Mouse (Mus musculus) large intestine, adult 2 months (tissue): ENCODE results near the gene Nat8f3. TPM values are rescaled to one million over a fixed set of nuclear protein-coding genes. Genes with fewer than 3 reads are reported as not detected.
"Not testable (repeated sequence)": the region's sequence is repeated elsewhere in the genome, so short reads cannot be mapped to it uniquely, and the experiment has no call there.

Source experiments
- DNase-seq: peaks from one replicate; pipeline ENCODE4 v3.0.0-alpha.2; 2012; ENCODE audit warnings: low read depth, low spot score
- WGBS: fragments of 180-500 bp; shearing (Covaris S2); methylation state at CpG from one replicate; pipeline ENCODE4 v1.1.7; 2018; 5-methylcytosine and 5-hydroxymethylcytosine counted together
- polyA plus RNA-seq: library from polyadenylated mRNA; depleted of rRNA; stranded (reverse); fragments of >200 nt; gene quantifications from 2 replicates; pipeline ENCODE4 v1.2.3, GENCODE M21; 2012; rRNA removed

The Nat8f3 gene
- 1.4 and 1.5 TPM in 2 replicates for polyA plus RNA-seq

DNA sequence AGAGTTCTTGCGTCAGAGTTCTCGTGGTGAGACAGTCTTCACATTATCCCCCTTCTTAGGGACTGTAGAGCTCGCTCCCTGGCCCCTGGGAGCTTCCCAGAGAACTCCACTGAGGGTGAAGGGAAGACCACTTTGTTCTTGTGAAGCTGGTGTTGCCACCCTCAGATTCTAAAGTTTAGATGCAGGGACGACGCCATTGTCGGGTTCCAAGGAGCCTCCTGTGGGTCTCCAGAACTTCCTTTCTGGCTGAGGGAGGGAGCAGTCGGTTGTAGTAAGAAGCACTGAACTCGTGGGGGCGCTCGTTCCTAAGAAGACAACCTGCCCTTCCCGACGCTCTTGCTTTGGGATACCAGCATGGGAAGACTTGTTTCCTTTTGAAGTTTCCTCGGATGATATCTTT is at the start of gene Nat8f3:
Gene Nat8f3 (minus strand): TSS at position 223 of the 400 bp plus-strand sequence.
- WGBS, result 63% methylated on average over 13 of the region's 13 CpGs
- not testable (repeated sequence) for DNase-seq

GRCm38 (mm10) chr6:85813339-85813738 is 47.8 kb upstream of the Nat8f3 start:
- no peak for DNase-seq
- WGBS, result 72% methylated on average over 2 of the region's 2 CpGs

- WGBS, result 52% methylated on average over 3 of the region's 3 CpGs
Observed at GRCm38 (mm10) chr6:85810942-85811537, 45.5 kb upstream of the Nat8f3 start.

GRCm38 (mm10) chr6:85810514-85810913 is 45.0 kb upstream of the Nat8f3 start:
- not testable (repeated sequence) for DNase-seq
- WGBS, result 53% methylated on average over 3 of the region's 3 CpGs

More at GRCm38 (mm10) chr6:85810942-85811537, 45.5 kb upstream of the Nat8f3 start:
- DNase-seq, result not testable (repeated sequence)

- 66% methylated on average over 3 of the region's 3 CpGs for WGBS
- DNase-seq, result not testable (repeated sequence)
Observed at GRCm38 (mm10) chr6:85809784-85810183, 44.2 kb upstream of the Nat8f3 start.

DNA sequence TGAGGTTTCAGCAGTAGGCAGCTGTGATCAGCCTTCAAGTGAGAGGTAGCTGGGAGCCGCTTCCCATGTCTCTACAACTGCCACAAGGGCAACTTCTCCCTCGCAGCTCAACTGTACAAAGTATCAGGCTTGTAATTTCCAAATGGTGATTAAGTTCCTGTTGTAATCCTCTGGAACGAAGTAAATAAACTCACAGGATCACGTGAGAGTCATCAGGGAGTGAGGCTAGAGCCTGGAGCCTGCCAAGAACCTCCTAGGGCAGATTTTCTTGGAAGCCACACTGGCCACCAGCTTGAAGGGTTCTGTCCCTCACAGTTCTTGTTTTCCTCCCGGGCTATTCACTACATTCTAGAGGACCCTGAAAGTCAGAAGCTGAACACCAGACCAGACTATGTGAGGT is 37.6 kb upstream of the Nat8f3 start:
- 36% methylated on average over 5 of the region's 5 CpGs for WGBS
- not testable (repeated sequence) for DNase-seq

DNA sequence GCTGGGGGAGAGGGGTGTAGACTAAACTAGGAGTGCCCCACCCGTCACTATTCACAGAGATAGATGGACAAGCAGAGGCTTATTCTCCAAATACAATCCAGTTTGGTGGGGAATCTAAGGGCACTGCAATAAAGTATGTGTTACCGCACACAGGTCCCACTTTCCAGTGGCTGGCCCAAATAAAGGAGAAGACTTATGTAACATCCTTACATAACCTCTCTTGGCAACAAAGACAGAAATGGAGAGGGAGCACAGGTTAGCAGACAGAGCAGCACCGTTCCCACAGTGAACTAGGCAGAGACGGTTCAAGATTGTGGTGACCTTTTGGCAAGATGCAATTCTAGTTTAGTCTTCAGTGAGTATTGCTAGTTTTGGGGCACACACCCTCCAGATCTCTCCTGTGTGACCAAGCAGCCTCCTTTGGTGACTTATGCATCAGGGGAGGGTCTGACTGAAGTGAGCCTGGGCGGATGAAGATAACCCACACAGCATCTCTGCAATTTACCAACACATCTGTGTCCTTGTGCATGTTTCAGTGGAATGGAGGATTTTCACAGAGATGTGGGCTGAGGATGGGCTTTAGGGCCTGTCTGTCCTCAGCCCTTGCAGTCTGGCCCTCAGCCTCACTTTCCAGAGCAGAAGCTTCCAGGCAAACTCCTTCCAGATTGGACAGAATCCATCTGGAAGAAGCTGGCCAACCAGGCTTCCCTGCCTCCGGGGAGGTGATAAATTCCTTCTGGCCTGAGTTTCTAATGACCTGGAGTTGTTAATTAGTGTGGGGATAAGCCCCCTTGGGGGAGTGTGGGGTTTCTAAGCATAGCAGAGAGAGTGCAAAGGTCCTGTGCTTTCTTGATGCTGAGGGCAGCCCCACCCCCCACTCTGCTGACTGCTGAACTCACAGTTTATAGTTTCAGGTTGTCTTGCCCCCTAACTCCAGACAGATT is 2.2 kb downstream of the Nat8f3 start:
- 59% methylated on average over 6 of the region's 6 CpGs for WGBS
- not testable (repeated sequence) for DNase-seq

DNA sequence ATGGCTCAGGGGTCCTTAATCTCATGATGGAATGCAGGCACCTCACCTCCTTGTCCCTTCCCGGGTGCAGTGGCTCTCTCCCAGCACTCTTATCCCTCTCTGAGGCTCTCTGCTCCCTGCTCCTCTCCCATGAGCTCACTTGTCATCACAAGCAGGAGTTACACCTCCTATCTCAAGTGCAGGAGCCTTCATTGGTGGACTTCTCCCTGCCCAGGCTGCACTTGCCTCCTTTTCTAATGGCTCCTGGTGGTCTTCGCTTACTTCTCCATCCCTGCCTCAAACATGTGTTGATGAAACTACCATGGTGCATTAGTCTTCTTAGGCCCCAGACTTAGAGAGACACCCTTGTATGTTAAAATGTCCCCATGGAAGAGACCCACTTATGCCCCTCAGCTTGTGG is 2.9 kb downstream of the Nat8f3 start:
- WGBS, result 94% methylated on average over 1 of the region's 2 CpGs
- not testable (repeated sequence) for DNase-seq

- not testable (repeated sequence) for DNase-seq
- WGBS, result 31% methylated on average over 4 of the region's 6 CpGs
Observed at GRCm38 (mm10) chr6:85755705-85756249, 9.8 kb downstream of the Nat8f3 start.

- not testable (repeated sequence) for DNase-seq
- 80% methylated on average over 10 of the region's 10 CpGs for WGBS
Observed at GRCm38 (mm10) chr6:85713105-85713504, 52.4 kb downstream of the Nat8f3 start, which contains the start of gene Nat8f7. Gene Nat8f7, minus strand, starts transcription at chr6:85713205.

DNA sequence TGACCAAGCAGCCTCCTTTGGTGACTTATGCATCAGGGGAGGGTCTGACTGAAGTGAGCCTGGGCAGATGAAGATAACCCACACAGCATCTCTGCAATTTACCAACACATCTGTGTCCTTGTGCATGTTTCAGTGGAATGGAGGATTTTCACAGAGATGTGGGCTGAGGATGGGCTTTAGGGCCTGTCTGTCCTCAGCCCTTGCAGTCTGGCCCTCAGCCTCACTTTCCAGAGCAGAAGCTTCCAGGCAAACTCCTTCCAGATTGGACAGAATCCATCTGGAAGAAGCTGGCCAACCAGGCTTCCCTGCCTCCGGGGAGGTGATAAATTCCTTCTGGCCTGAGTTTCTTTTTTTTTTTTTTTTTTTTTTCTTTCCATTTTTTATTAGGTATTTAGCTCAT is 55.9 kb downstream of the Nat8f3 start:
- not testable (repeated sequence) for DNase-seq
- 67% methylated on average over 1 of the region's 1 CpGs for whole genome bisulfite sequencing

- DNase-seq, result not testable (repeated sequence)
- WGBS, result 79% methylated on average over 5 of the region's 5 CpGs
Observed at GRCm38 (mm10) chr6:85709206-85709605, 56.3 kb downstream of the Nat8f3 start.

- DNase-seq, result not testable (repeated sequence)
- 25% methylated on average over 2 of the region's 4 CpGs for WGBS
Observed at GRCm38 (mm10) chr6:85701943-85702342, 63.6 kb downstream of the Nat8f3 start.

Other genes with a start within 250 kb of the Nat8f3 start
- 0.43 and 0.69 TPM in 2 replicates for gene Alms1, start 178.2 kb downstream of the Nat8f3 start, polyA plus RNA-seq
- 0.67 TPM in 1 of 2 replicates, not detected in the other for gene Nat8f7, start 52.5 kb downstream of the Nat8f3 start, polyA plus RNA-seq
- gene Nat8f6, start 55.2 kb upstream of the Nat8f3 start, polyA plus RNA-seq, result 0.06 and 1.0 TPM in 2 replicates
- gene Nat8f5, start 55.2 kb upstream of the Nat8f3 start, polyA plus RNA-seq, result 9.3 and 21.2 TPM in 2 replicates
- gene Nat8, start 66.3 kb upstream of the Nat8f3 start, polyA plus RNA-seq, result 37.2 and 98.5 TPM in 2 replicates
- gene Nat8f2, start 103.4 kb upstream of the Nat8f3 start, polyA plus RNA-seq, result 0.15 and 0.16 TPM in 2 replicates
- gene Nat8f4, start 139.1 kb upstream of the Nat8f3 start, polyA plus RNA-seq, result 30.1 and 54.5 TPM in 2 replicates
- gene Tprkb, start 146.1 kb upstream of the Nat8f3 start, polyA plus RNA-seq, result 13.8 and 21.7 TPM in 2 replicates
- gene Nat8f1, start 149.9 kb upstream of the Nat8f3 start, polyA plus RNA-seq, result 12.6 and 16.6 TPM in 2 replicates
- 16.7 and 30.3 TPM in 2 replicates for gene Dusp11, start 195.9 kb upstream of the Nat8f3 start, polyA plus RNA-seq